Mouse (Mus musculus): Measurements from ENCODE around the gene Aurkb. TPM values are rescaled to one million over a fixed set of nuclear protein-coding genes. Genes with fewer than 3 reads are reported as not detected.

Aurkb gene
- total and polyA plus RNA-seq, 3 experiments = 0.21 to 1.1 (median 0.59) TPM

- peaks cover 10% of the 10 kb centered on the region for H3K4me1 ChIP-seq (ENCODE audit: control insufficient read depth, insufficient read depth, low read length)
- no peak overlapping the region for H3K9ac ChIP-seq (ENCODE audit: low read depth, low read length)
- no peaks in the 10 kb centered on the region for H3K79me2 ChIP-seq (replicated peaks; ENCODE audit: control insufficient read depth, insufficient read depth, low read length)
- no peak for DNase-seq
- no peak overlapping the region for H3K27ac ChIP-seq
- intact Hi-C loops (cut with DNase I) = no loop called here
- TF ChIP-seq POLR2A (IDR thresholded peaks at IDR 0.05; ENCODE audit: insufficient read depth, low read depth, low read length) (no peak), CTCF (IDR thresholded peaks at IDR 0.05) (no peak), EP300 (IDR thresholded peaks at IDR 0.05; ENCODE audit: insufficient read depth, low read depth, low read length) (no peak)
- no peaks in the 10 kb centered on the region for H3K36me3 ChIP-seq (ENCODE audit: control insufficient read depth, insufficient read depth, low read length)
- WGBS = 92% methylated on average over 3 of the region's 3 CpGs
- no peaks in the 10 kb centered on the region for H3K27me3 ChIP-seq (ENCODE audit: control insufficient read depth, insufficient read depth, low read length)
- H3K4me3 ChIP-seq = no peak overlapping the region
Measured at GRCm38 (mm10) chr11:69034585-69034984, 10.9 kb upstream of the Aurkb start.

DNA sequence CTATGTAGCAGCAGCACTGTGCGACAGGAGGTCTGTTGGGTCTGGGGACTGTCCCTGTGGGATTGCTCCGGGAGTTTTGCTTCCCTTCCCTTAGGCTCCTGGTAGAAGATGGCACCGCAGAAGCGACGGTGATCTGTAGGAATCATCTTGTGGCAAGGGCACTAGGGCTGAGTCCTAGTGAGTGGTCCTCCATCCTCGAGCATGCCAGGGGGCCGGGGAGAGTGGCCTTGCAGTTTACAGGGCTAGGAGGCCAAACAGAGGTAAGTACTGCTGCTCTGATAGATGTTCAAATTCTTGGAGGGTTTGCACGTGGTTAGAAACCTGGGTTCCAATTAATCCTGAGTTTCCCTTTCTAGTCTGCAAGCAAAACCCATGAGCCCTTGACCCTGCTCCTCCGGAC is 10.0 kb upstream of the Aurkb start:
- H3K36me3 ChIP-seq (ENCODE audit: control insufficient read depth, insufficient read depth, low read length) = no peaks in the 10 kb centered on the region
- H3K27ac ChIP-seq = peak overlapping the region; percentile 79
- peak overlapping the region; percentile 62; the same call in 1 of the 2 replicates for H3K4me3 ChIP-seq
- no peaks in the 10 kb centered on the region for H3K79me2 ChIP-seq (replicated peaks; ENCODE audit: control insufficient read depth, insufficient read depth, low read length)
- TF ChIP-seq CTCF (IDR thresholded peaks at IDR 0.05) (no peak), EP300 (IDR thresholded peaks at IDR 0.05; ENCODE audit: insufficient read depth, low read depth, low read length) (no peak), POLR2A (IDR thresholded peaks at IDR 0.05; ENCODE audit: insufficient read depth, low read depth, low read length) (no peak)
- H3K27me3 ChIP-seq (ENCODE audit: control insufficient read depth, insufficient read depth, low read length) = no peaks in the 10 kb centered on the region
- DNase-seq = peak in 1 of 2 experiments; percentile 16
- WGBS = 83% methylated on average over 9 of the region's 9 CpGs
- H3K4me1 ChIP-seq (ENCODE audit: control insufficient read depth, insufficient read depth, low read length) = peaks cover 10% of the 10 kb centered on the region
- no peak overlapping the region for H3K9ac ChIP-seq (ENCODE audit: low read depth, low read length)
- intact Hi-C loops (cut with DNase I) = loop anchor here (5.0 kb wide), 1 partner anchor 68 kb away; the partner anchor contains the start of gene Slc25a35

DNA sequence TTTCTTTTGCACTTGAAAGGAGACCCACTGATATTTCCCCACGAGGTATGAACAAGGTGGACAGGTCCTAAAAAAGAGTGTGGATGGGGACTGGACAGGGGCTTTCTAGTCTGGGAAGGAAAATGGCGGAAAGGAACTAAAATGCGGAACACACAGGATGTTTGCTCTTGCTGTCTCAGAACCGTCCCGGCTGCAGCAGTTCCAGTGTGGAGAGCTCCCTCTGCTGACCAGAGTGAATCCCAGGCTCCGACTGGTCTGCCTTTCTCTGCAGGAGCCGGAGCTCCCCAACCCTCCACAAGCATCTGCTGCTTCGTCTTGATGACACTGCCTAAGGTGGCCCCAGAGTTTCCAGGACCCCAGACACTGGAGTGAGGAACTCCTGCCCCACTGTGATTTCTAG is 9.6 kb upstream of the Aurkb start:
- Histone ChIP-seq H3K4me1 (ENCODE audit: control insufficient read depth, insufficient read depth, low read length) (peaks cover 10% of the 10 kb centered on the region), H3K9ac (ENCODE audit: low read depth, low read length) (no peak overlapping the region), H3K79me2 (replicated peaks; ENCODE audit: control insufficient read depth, insufficient read depth, low read length) (no peaks in the 10 kb centered on the region), H3K36me3 (ENCODE audit: control insufficient read depth, insufficient read depth, low read length) (no peaks in the 10 kb centered on the region), H3K4me3 (peak overlapping the region; percentile 62), H3K27ac (peak overlapping the region; percentile 79), H3K27me3 (ENCODE audit: control insufficient read depth, insufficient read depth, low read length) (no peaks in the 10 kb centered on the region)
- WGBS = 5% methylated on average over 8 of the region's 8 CpGs
- intact Hi-C loops (cut with DNase I) = loop anchor here (2.0 to 5.0 kb wide), 2 partner anchors 69 to 131 kb away; partner anchors contain the start of gene Slc25a35
- TF ChIP-seq CTCF (IDR thresholded peaks at IDR 0.05) (no peak; the same call in 1 of the 2 replicates), EP300 (IDR thresholded peaks at IDR 0.05; ENCODE audit: insufficient read depth, low read depth, low read length) (peak; percentile 88), POLR2A (IDR thresholded peaks at IDR 0.05; ENCODE audit: insufficient read depth, low read depth, low read length) (peak; percentile 39; the same call in 1 of the 2 replicates)
- DNase-seq = peak; percentile 83 to 90

- DNase-seq = peak; percentile 87 to 90
- Histone ChIP-seq H3K27ac (peak overlapping the region; percentile 81), H3K4me1 (ENCODE audit: control insufficient read depth, insufficient read depth, low read length) (peaks cover 10% of the 10 kb centered on the region), H3K4me3 (peak overlapping the region; percentile 62), H3K9ac (ENCODE audit: low read depth, low read length) (peak overlapping the region; percentile 24), H3K36me3 (ENCODE audit: control insufficient read depth, insufficient read depth, low read length) (no peaks in the 10 kb centered on the region), H3K79me2 (replicated peaks; ENCODE audit: control insufficient read depth, insufficient read depth, low read length) (no peaks in the 10 kb centered on the region), H3K27me3 (ENCODE audit: control insufficient read depth, insufficient read depth, low read length) (no peaks in the 10 kb centered on the region)
- intact Hi-C loops (cut with DNase I) = loop anchor here (2.0 to 5.0 kb wide), 2 partner anchors 69 to 132 kb away; partner anchors contain the start of gene Slc25a35
- TF ChIP-seq CTCF (IDR thresholded peaks at IDR 0.05) (no peak), EP300 (IDR thresholded peaks at IDR 0.05; ENCODE audit: insufficient read depth, low read depth, low read length) (peak; percentile 81; the same call in 1 of the 2 replicates), POLR2A (IDR thresholded peaks at IDR 0.05; ENCODE audit: insufficient read depth, low read depth, low read length) (peak; percentile 24; the same call in 1 of the 2 replicates)
- 10% methylated on average over 20 of the region's 20 CpGs for WGBS
Measured at GRCm38 (mm10) chr11:69036486-69037230, 8.8 kb upstream of the Aurkb start.

GRCm38 (mm10) chr11:69037231-69038061 is 8.0 kb upstream of the Aurkb start:
- peak; percentile 86 to 87 for DNase-seq
- Histone ChIP-seq H3K9ac (ENCODE audit: low read depth, low read length) (peak overlapping the region; percentile 24), H3K79me2 (replicated peaks; ENCODE audit: control insufficient read depth, insufficient read depth, low read length) (no peaks in the 10 kb centered on the region), H3K27ac (peak overlapping the region; percentile 81), H3K4me1 (ENCODE audit: control insufficient read depth, insufficient read depth, low read length) (peaks cover 10% of the 10 kb centered on the region), H3K4me3 (peak overlapping the region; percentile 62), H3K27me3 (ENCODE audit: control insufficient read depth, insufficient read depth, low read length) (no peaks in the 10 kb centered on the region), H3K36me3 (ENCODE audit: control insufficient read depth, insufficient read depth, low read length) (no peaks in the 10 kb centered on the region)
- WGBS = 1% methylated on average over 34 of the region's 34 CpGs
- intact Hi-C loops (cut with DNase I) = loop anchor here (2.0 to 5.0 kb wide), 2 partner anchors 70 to 133 kb away; partner anchors contain the start of gene Slc25a35
- TF ChIP-seq POLR2A (IDR thresholded peaks at IDR 0.05; ENCODE audit: insufficient read depth, low read depth, low read length) (no peak), EP300 (IDR thresholded peaks at IDR 0.05; ENCODE audit: insufficient read depth, low read depth, low read length) (0 out of 2 replicates have a peak, but pooled peaks have one; percentile 25)

All from heart, adult 2 months (tissue).